Mouse (Mus musculus): ENCODE results near the gene D10Wsu102e.

GRCm38 (mm10) chr10:83405031-83405430 lies 45.0 kb downstream of the D10Wsu102e start:
- TF ChIP-seq CTCF (IDR thresholded peaks at IDR 0.05; ENCODE audit: extremely low read depth, insufficient read length, insufficient replicate concordance, low read depth, low read length), result no peak
- no peak for TF ChIP-seq POLR2A (IDR thresholded peaks at IDR 0.05; ENCODE audit: low read depth, low read length)
